8 mouse cellular contexts compared by ENCODE assay signal in genomic region chr5:138848102-138848501, GRCm38 (mm10). TPM values are rescaled to one million over a fixed set of nuclear protein-coding genes. Genes with fewer than 3 reads are reported as not detected.
DNase-seq lines count a peak whose midpoint lies in the region; ATAC-seq and TF ChIP-seq lines count a peak whose summit lies in the region.

No protein-coding gene starts in this region.

- no peaks in the 10 kb centered on the region for H3K9me3 ChIP-seq in embryonic facial prominence, embryonic 15.5 days (replicated peaks)
- H3K9me3 ChIP-seq in heart, embryonic 10.5 days: no peaks in the 10 kb centered on the region
- no peaks in the 10 kb centered on the region for H3K9me3 ChIP-seq in kidney, embryonic 15.5 days (replicated peaks)
- H3K9me3 ChIP-seq in limb, embryonic 15.5 days: no peaks in the 10 kb centered on the region

- H3K4me3 ChIP-seq in bone marrow, adult 2 months (replicated peaks; ENCODE audit: control insufficient read depth, low read depth, low read length): no peak overlapping the region
- H3K4me3 ChIP-seq in embryonic facial prominence, embryonic 15.5 days (replicated peaks): no peak overlapping the region
- no peak overlapping the region for H3K4me3 ChIP-seq in heart, embryonic 10.5 days
- H3K4me3 ChIP-seq in kidney, embryonic 15.5 days (replicated peaks): no peak overlapping the region
- H3K4me3 ChIP-seq in limb, embryonic 15.5 days: no peak overlapping the region

- ATAC-seq in embryonic facial prominence, embryonic 15.5 days (ENCODE audit: insufficient number of reproducible peaks, low FRiP score, low TSS enrichment, low read depth): 0 out of 2 replicates have a peak, but pooled peaks have one; percentile 17
- peak; percentile 43 for ATAC-seq in kidney, embryonic 15.5 days (replicated peaks; ENCODE audit: low FRiP score)
- peak; percentile 64 for ATAC-seq in limb, embryonic 15.5 days (ENCODE audit: insufficient number of reproducible peaks, low FRiP score, low TSS enrichment, low read depth)

- peak; percentile 98 for TF ChIP-seq CTCF in bone marrow, adult 2 months (IDR thresholded peaks at IDR 0.05; ENCODE audit: control insufficient read depth, insufficient read depth, low read length)

- H3K4me2 ChIP-seq in embryonic facial prominence, embryonic 15.5 days (replicated peaks): 0 out of 2 replicates have a peak overlapping the region, but pooled peaks have one; percentile 19
- peak overlapping the region; percentile 19; the same call in 1 of the 2 replicates for H3K4me2 ChIP-seq in kidney, embryonic 15.5 days
- H3K4me2 ChIP-seq in limb, embryonic 15.5 days: no peak overlapping the region

- DNase-seq in 3T3-L1 (ENCODE audit: low read depth, low spot score): peak; percentile 95
- peak; percentile 92 for DNase-seq in heart, embryonic 10.5 days (ENCODE audit: low spot score)
- DNase-seq in naive thymus-derived CD4-positive, alpha-beta T cell, adult 2 months (ENCODE audit: low read depth): peak; percentile 87
- DNase-seq in splenic B cell, adult 2 months (ENCODE audit: low read depth, low spot score): peak; percentile 86

- no peak overlapping the region for H3K9ac ChIP-seq in embryonic facial prominence, embryonic 15.5 days
- H3K9ac ChIP-seq in kidney, embryonic 15.5 days: no peak overlapping the region
- no peak overlapping the region for H3K9ac ChIP-seq in limb, embryonic 15.5 days

- H3K4me1 ChIP-seq in bone marrow, adult 2 months (ENCODE audit: control insufficient read depth, insufficient read depth, low read length): no peaks in the 10 kb centered on the region
- 0 out of 2 replicates have a peak, but pooled peaks cover 6% of the 10 kb centered on the region for H3K4me1 ChIP-seq in embryonic facial prominence, embryonic 15.5 days
- H3K4me1 ChIP-seq in heart, embryonic 10.5 days: peaks cover 7% of the 10 kb centered on the region; the same call in 1 of the 2 replicates
- H3K4me1 ChIP-seq in kidney, embryonic 15.5 days: peaks cover 12% of the 10 kb centered on the region
- H3K4me1 ChIP-seq in limb, embryonic 15.5 days: 0 out of 2 replicates have a peak, but pooled peaks cover 4% of the 10 kb centered on the region

- H3K36me3 ChIP-seq in embryonic facial prominence, embryonic 15.5 days: no peaks in the 10 kb centered on the region
- no peaks in the 10 kb centered on the region for H3K36me3 ChIP-seq in heart, embryonic 10.5 days
- no peaks in the 10 kb centered on the region for H3K36me3 ChIP-seq in kidney, embryonic 15.5 days
- no peaks in the 10 kb centered on the region for H3K36me3 ChIP-seq in limb, embryonic 15.5 days
- H3K36me3 ChIP-seq in splenic B cell, adult 2 months (ENCODE audit: control insufficient read depth, insufficient read depth, low read length, poor library complexity, severe bottlenecking): no peaks in the 10 kb centered on the region

- 12% methylated on average over 7 of the region's 7 CpGs for WGBS in bone marrow, adult 2 months
- 4% methylated on average over 7 of the region's 7 CpGs for WGBS in embryonic facial prominence, embryonic 15.5 days
- 6% methylated on average over 7 of the region's 7 CpGs for WGBS in heart, embryonic 10.5 days
- 5% methylated on average over 7 of the region's 7 CpGs for WGBS in kidney, embryonic 15.5 days
- whole genome bisulfite sequencing in limb, embryonic 15.5 days: 7% methylated on average over 7 of the region's 7 CpGs

- 0 out of 2 replicates have a peak, but pooled peaks cover 3% of the 10 kb centered on the region for H3K27me3 ChIP-seq in embryonic facial prominence, embryonic 15.5 days
- H3K27me3 ChIP-seq in heart, embryonic 10.5 days (ENCODE audit: insufficient read depth, poor library complexity, severe bottlenecking): peaks cover 14% of the 10 kb centered on the region
- no peaks in the 10 kb centered on the region; the same call in 1 of the 2 replicates for H3K27me3 ChIP-seq in kidney, embryonic 15.5 days
- H3K27me3 ChIP-seq in limb, embryonic 15.5 days: no peaks in the 10 kb centered on the region; the same call in 1 of the 2 replicates
- H3K27me3 ChIP-seq in splenic B cell, adult 2 months (ENCODE audit: control insufficient read depth, insufficient read depth, low read length, poor library complexity, severe bottlenecking): no peaks in the 10 kb centered on the region

- no peak for TF ChIP-seq POLR2A in bone marrow, adult 2 months (IDR thresholded peaks at IDR 0.05; ENCODE audit: borderline replicate concordance, control insufficient read depth, low read depth, low read length)

- H3K27ac ChIP-seq in bone marrow, adult 2 months (ENCODE audit: control insufficient read depth, insufficient read depth, low read depth, low read length, poor library complexity): no peak overlapping the region
- H3K27ac ChIP-seq in embryonic facial prominence, embryonic 15.5 days (replicated peaks): no peak overlapping the region
- H3K27ac ChIP-seq in heart, embryonic 10.5 days: 0 out of 2 replicates have a peak overlapping the region, but pooled peaks have one; percentile 24
- no peak overlapping the region for H3K27ac ChIP-seq in kidney, embryonic 15.5 days
- H3K27ac ChIP-seq in limb, embryonic 15.5 days: no peak overlapping the region

RNA-seq across cellular contexts. Expression of gene Gm5294, which starts 28.2 kb away (rescaled TPM):
- not detected in 2 replicates for polyA plus RNA-seq in bone marrow, adult 2 months (2011; ENCODE audit: insufficient read depth, insufficient read length, low replicate concordance, missing spikeins)
- not detected in 2 replicates for polyA plus RNA-seq in embryonic facial prominence, embryonic 15.5 days (2015; fragmentation: Nextera tagmentation; extraction: Ambion mirVana)
- polyA plus RNA-seq in heart, embryonic 10.5 days (2016; fragmentation: Nextera tagmentation; extraction: Ambion mirVana): not detected in 2 replicates
- not detected in 2 replicates for polyA plus RNA-seq in kidney, embryonic 15.5 days (2015; fragmentation: Nextera tagmentation; extraction: Ambion mirVana)
- not detected in 2 replicates for polyA plus RNA-seq in limb, embryonic 15.5 days (2015; fragmentation: Nextera tagmentation; extraction: Ambion mirVana)
